Mouse (Mus musculus): ENCODE measurements around the gene Myo7a.

GRCm38 (mm10) chr7:98109771-98110170 lies 9.6 kb downstream of the Myo7a start:
- no peak for TF ChIP-seq CTCF (conservative IDR thresholded peaks at IDR 0.05 in 1 of 2, IDR thresholded peaks at IDR 0.05 in 1 of 2; ENCODE audit: low read depth in 2 of 2, low read length in 2 of 2)
- TF ChIP-seq ZC3H11A (IDR thresholded peaks at IDR 0.05; ENCODE audit: low read depth, low read length) = no peak
- TF ChIP-seq MYC (IDR thresholded peaks at IDR 0.05; ENCODE audit: low read depth, low read length) = no peak
- no peak for TF ChIP-seq POLR2A (IDR thresholded peaks at IDR 0.05; ENCODE audit: low read depth, low read length)
- TF ChIP-seq MAZ (IDR thresholded peaks at IDR 0.05; ENCODE audit: low read depth, low read length) = no peak
- TF ChIP-seq MAX (IDR thresholded peaks at IDR 0.05; ENCODE audit: low read length) = no peak
- TF ChIP-seq ETS1 (conservative IDR thresholded peaks at IDR 0.05; ENCODE audit: low read depth, low read length) = no peak
- no peak for TF ChIP-seq EP300 (IDR thresholded peaks at IDR 0.05; ENCODE audit: low read length)

Measured in CH12.LX (cell line).